In the genomic region with DNA sequence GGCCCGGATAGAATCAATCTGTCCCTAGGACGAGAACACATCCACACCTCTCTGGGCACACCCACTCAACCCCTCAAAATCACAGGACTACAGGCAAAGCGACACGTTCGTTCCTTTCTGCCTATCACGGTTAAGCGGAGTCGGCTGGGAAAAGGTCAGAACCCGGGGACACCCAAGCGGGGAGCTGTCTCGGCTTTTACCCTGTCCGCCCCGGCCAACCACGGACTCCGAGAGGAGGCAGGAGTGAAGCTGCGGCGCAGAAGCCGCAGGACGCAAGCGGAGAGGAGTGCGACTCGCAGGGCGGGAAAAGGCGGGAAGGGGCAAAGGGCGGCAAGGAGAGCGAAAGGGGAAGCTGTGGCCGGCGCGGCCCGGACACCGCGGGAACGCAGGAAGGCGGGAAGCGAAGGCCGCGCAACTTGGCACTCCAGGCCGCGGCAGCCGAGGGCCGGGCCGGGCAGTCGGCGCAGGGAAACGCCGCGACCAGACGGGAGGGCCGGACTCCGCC, we compare ENCODE assay signal across 8 mouse cellular contexts. TPM values are rescaled to one million over a fixed set of nuclear protein-coding genes. Genes with fewer than 3 reads are reported as not detected.
DNase-seq lines count a peak whose midpoint lies in the region; ATAC-seq and TF ChIP-seq lines count a peak whose summit lies in the region.

No protein-coding gene starts in this region.

- POLR2A ChIA-PET in Patski (lab: Charles Lee): interaction anchor here (1.1 to 1.6 kb wide), 2 partner anchors 10 to 15 kb away, joined by 4 to 5 read pairs; no protein-coding TSS in a partner anchor

- H3K9me3 ChIP-seq in kidney, embryonic 14.5 days (ENCODE audit: control insufficient read depth, low read length): no peaks in the 10 kb centered on the region
- no peaks in the 10 kb centered on the region for H3K9me3 ChIP-seq in forebrain, embryonic 10.5 days
- H3K9me3 ChIP-seq in kidney, postnatal 0 days (replicated peaks; ENCODE audit: low read length): no peaks in the 10 kb centered on the region

- H3K27ac ChIP-seq in kidney, embryonic 14.5 days (ENCODE audit: low read depth, low read length): peak overlapping the region; percentile 64
- peak overlapping the region; percentile 87 for H3K27ac ChIP-seq in forebrain, embryonic 10.5 days
- peak overlapping the region; percentile 92 for H3K27ac ChIP-seq in kidney, postnatal 0 days

- H3K36me3 ChIP-seq in kidney, embryonic 14.5 days (ENCODE audit: control insufficient read depth, insufficient read depth, low read length): peaks cover 10% of the 10 kb centered on the region; the same call in 1 of the 2 replicates
- H3K36me3 ChIP-seq in forebrain, embryonic 10.5 days (replicated peaks): peaks cover 31% of the 10 kb centered on the region
- no peaks in the 10 kb centered on the region for H3K36me3 ChIP-seq in kidney, postnatal 0 days (ENCODE audit: insufficient read depth, low read length)

- no peak; the same call in none of the 2 replicates for ATAC-seq in kidney, embryonic 14.5 days (ENCODE audit: low FRiP score, low TSS enrichment)
- peak; percentile 30 for ATAC-seq in Patski
- ATAC-seq in kidney, postnatal 0 days (replicated peaks; ENCODE audit: low FRiP score, low read depth): peak; percentile 50

- H3K9ac ChIP-seq in kidney, embryonic 14.5 days (ENCODE audit: low read depth, low read length): peak overlapping the region; percentile 94
- peak overlapping the region; percentile 92 for H3K9ac ChIP-seq in kidney, postnatal 0 days (ENCODE audit: low read depth, low read length)

- in situ Hi-C loops in Patski (cut with MboI; ENCODE audit: low pct_unique_long_range_greater_than_20kb): no loop called here

- peak overlapping the region; percentile 73 for H3K4me2 ChIP-seq in kidney, embryonic 14.5 days (replicated peaks; ENCODE audit: low read depth, low read length)
- H3K4me2 ChIP-seq in kidney, postnatal 0 days (ENCODE audit: low read length): peak overlapping the region; percentile 64

- H3K27me3 ChIP-seq in kidney, embryonic 14.5 days (ENCODE audit: control insufficient read depth, insufficient read depth, low read length): no peaks in the 10 kb centered on the region
- no peaks in the 10 kb centered on the region for H3K27me3 ChIP-seq in Patski
- no peaks in the 10 kb centered on the region for H3K27me3 ChIP-seq in forebrain, embryonic 10.5 days (ENCODE audit: poor library complexity, severe bottlenecking)
- no peaks in the 10 kb centered on the region for H3K27me3 ChIP-seq in kidney, postnatal 0 days (ENCODE audit: insufficient read depth, low read length)

- TF ChIP-seq CTCF in Patski (IDR thresholded peaks at IDR 0.05): no peak
- TF ChIP-seq CTCF in kidney, postnatal 0 days (IDR thresholded peaks at IDR 0.05; ENCODE audit: low read depth): no peak

- peak overlapping the region; percentile 98 for H3K4me3 ChIP-seq in kidney, embryonic 14.5 days (ENCODE audit: low read length)
- H3K4me3 ChIP-seq in forebrain, embryonic 10.5 days: peak overlapping the region; percentile 98
- peak overlapping the region; percentile 75 for H3K4me3 ChIP-seq in kidney, postnatal 0 days (replicated peaks; ENCODE audit: low read depth, low read length)

- WGBS in kidney, embryonic 14.5 days: under 1% methylated on average over 48 of the region's 50 CpGs
- 0% methylated on average over 46 of the region's 50 CpGs for WGBS in forebrain, embryonic 10.5 days
- under 1% methylated on average over 35 of the region's 50 CpGs for WGBS in kidney, postnatal 0 days

- CTCF ChIA-PET in Patski (lab: Charles Lee): no interaction called here

- H3K4me1 ChIP-seq in kidney, embryonic 14.5 days (ENCODE audit: control insufficient read depth, insufficient read depth, low read length): peaks cover 15% of the 10 kb centered on the region
- peaks cover 26% of the 10 kb centered on the region for H3K4me1 ChIP-seq in forebrain, embryonic 10.5 days
- peaks cover 11% of the 10 kb centered on the region; the same call in 1 of the 2 replicates for H3K4me1 ChIP-seq in kidney, postnatal 0 days (replicated peaks; ENCODE audit: insufficient read depth, low read length)

- DNase-seq in kidney, adult 11 months: no peak
- no peak for DNase-seq in Patski (ENCODE audit: low read depth, low spot score)
- peak; percentile 67 for DNase-seq in forebrain, embryonic 10.5 days (ENCODE audit: extremely low spot score, low spot score)
- DNase-seq in kidney, postnatal 0 days (ENCODE audit: low spot score): peak; percentile 32
- DNase-seq in mesoderm, embryonic 11.5 days (ENCODE audit: low read depth, low spot score): peak; percentile 51
- DNase-seq in cerebellum, postnatal 10 days: no peak
- DNase-seq in thymus, postnatal 14 days: no peak

RNA-seq across cellular contexts. Expression of a gene that starts 5.6 kb away (rescaled TPM):
- 74.4 and 93.3 TPM in 2 replicates for polyA plus RNA-seq in kidney, embryonic 14.5 days (2014; fragmentation: Nextera tagmentation; extraction: Ambion mirVana)
- 39.0 TPM for polyA plus RNA-seq in Patski (2021)
- polyA plus RNA-seq in forebrain, embryonic 10.5 days (2016; fragmentation: Nextera tagmentation; extraction: Ambion mirVana): 86.8 and 95.5 TPM in 2 replicates
- polyA plus RNA-seq in kidney, postnatal 0 days (2015; fragmentation: Nextera tagmentation; extraction: Ambion mirVana): 74.9 and 78.2 TPM in 2 replicates

RNA-seq across cellular contexts. Expression of a gene that starts 19.4 kb away (rescaled TPM):
- 0.41 and 0.74 TPM in 2 replicates for polyA plus RNA-seq in kidney, embryonic 14.5 days (2014; fragmentation: Nextera tagmentation; extraction: Ambion mirVana)
- 0.21 TPM for polyA plus RNA-seq in Patski (2021)
- polyA plus RNA-seq in forebrain, embryonic 10.5 days (2016; fragmentation: Nextera tagmentation; extraction: Ambion mirVana): 10.0 and 11.8 TPM in 2 replicates
- polyA plus RNA-seq in kidney, postnatal 0 days (2015; fragmentation: Nextera tagmentation; extraction: Ambion mirVana): 0.64 and 0.74 TPM in 2 replicates

RNA-seq across cellular contexts. Expression of a gene that starts 21.1 kb away (rescaled TPM):
- 1.0 and 1.6 TPM in 2 replicates for polyA plus RNA-seq in kidney, embryonic 14.5 days (2014; fragmentation: Nextera tagmentation; extraction: Ambion mirVana)
- 0.28 TPM for polyA plus RNA-seq in Patski (2021)
- polyA plus RNA-seq in forebrain, embryonic 10.5 days (2016; fragmentation: Nextera tagmentation; extraction: Ambion mirVana): 0.34 and 0.47 TPM in 2 replicates
- polyA plus RNA-seq in kidney, postnatal 0 days (2015; fragmentation: Nextera tagmentation; extraction: Ambion mirVana): 3.4 and 3.5 TPM in 2 replicates

RNA-seq across cellular contexts. Expression of a gene that starts 53.5 kb away (rescaled TPM):
- polyA plus RNA-seq in kidney, embryonic 14.5 days (2014; fragmentation: Nextera tagmentation; extraction: Ambion mirVana): 5.0 and 9.3 TPM in 2 replicates
- polyA plus RNA-seq in Patski (2021): 11.7 TPM
- 10.9 and 11.1 TPM in 2 replicates for polyA plus RNA-seq in forebrain, embryonic 10.5 days (2016; fragmentation: Nextera tagmentation; extraction: Ambion mirVana)
- 10.3 and 10.4 TPM in 2 replicates for polyA plus RNA-seq in kidney, postnatal 0 days (2015; fragmentation: Nextera tagmentation; extraction: Ambion mirVana)

Comparison
In these comparisons a context has a peak if more than half of its experiments do, and no peak if none do; other contexts are left out.
1. DNase-seq: peak in forebrain, embryonic 10.5 days (single experiment), kidney, postnatal 0 days (single experiment) and mesoderm, embryonic 11.5 days (single experiment); none in kidney, adult 11 months (single experiment), Patski (single experiment), cerebellum, postnatal 10 days (0 of 2) and thymus, postnatal 14 days (single experiment).
2. Peak in every context shown above with its lines, with median percentiles within 50 percentile points of each other: H3K27ac ChIP-seq and H3K4me3 ChIP-seq.